ENCODE assay signal across 28 mouse cellular contexts in the genomic region with DNA sequence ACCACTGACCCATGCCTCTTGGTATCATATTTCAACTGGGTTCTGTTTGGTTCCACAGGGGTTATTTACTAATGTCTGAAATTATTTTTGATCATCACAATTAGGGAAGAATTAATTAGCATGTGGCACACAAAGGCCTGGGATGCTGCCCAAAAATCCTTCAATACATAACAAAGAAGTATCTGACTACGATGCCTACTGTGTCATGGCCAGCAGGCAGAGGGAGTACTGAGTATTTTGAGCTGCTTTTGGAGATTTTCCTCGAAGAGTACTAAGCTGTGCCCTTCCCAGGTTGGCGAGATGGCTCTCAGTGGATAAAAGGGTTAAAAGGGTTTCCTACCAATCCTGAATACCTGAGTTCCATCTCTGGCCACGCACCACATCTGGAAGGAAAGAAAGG.
DNase-seq lines count a peak whose midpoint lies in the region; ATAC-seq and TF ChIP-seq lines count a peak whose summit lies in the region.
"Had no signal": no experiment of that assay in that cellular context is flagged by ENCODE, and none has a peak within 500 bp of the region (broad histone marks: within the 10 kb centered on the region; RNA-seq: fewer than 3 reads in every experiment).

No protein-coding gene starts in this region.

- H3K4me3 ChIP-seq in layer of hippocampus, adult 2 months, result no peak overlapping the region; the same call in 1 of the 2 replicates
- H3K4me3 ChIP-seq in cortical plate, adult 2 months (ENCODE audit: insufficient read depth, low read length), result no peak overlapping the region
- no peak overlapping the region for H3K4me3 ChIP-seq in forebrain, embryonic 16.5 days (replicated peaks; ENCODE audit: low read length)
- no peak overlapping the region for H3K4me3 ChIP-seq in hindbrain, postnatal 0 days (ENCODE audit: low read length)
- H3K4me3 ChIP-seq: embryonic facial prominence, embryonic 12.5 days; heart, embryonic 10.5 days; heart, embryonic 15.5 days; hindbrain, embryonic 12.5 days; limb, embryonic 12.5 days; liver, embryonic 15.5 days; lung, embryonic 15.5 days; stomach, embryonic 15.5 days had no signal

- H3K27ac ChIP-seq in layer of hippocampus, adult 2 months, result no peak overlapping the region
- no peak overlapping the region for H3K27ac ChIP-seq in cortical plate, adult 2 months (ENCODE audit: insufficient read depth, low read length)
- H3K27ac ChIP-seq in forebrain, embryonic 16.5 days (ENCODE audit: low read length), result no peak overlapping the region
- H3K27ac ChIP-seq in hindbrain, postnatal 0 days, result no peak overlapping the region
- H3K27ac ChIP-seq: embryonic facial prominence, embryonic 12.5 days; heart, embryonic 10.5 days; heart, embryonic 15.5 days; hindbrain, embryonic 12.5 days; kidney, postnatal 0 days; limb, embryonic 12.5 days; liver, embryonic 15.5 days; lung, embryonic 15.5 days; stomach, embryonic 15.5 days had no signal

- no peak for DNase-seq in layer of hippocampus, adult 2 months (ENCODE audit: low spot score in 2 of 2)
- no peak for DNase-seq in layer of hippocampus, postnatal 25 days (ENCODE audit: extremely low spot score in 1 of 2, low spot score in 1 of 2)
- DNase-seq in Muller cell, postnatal 12 days (ENCODE audit: inconsistent ontology term), result peak; percentile 86
- no peak for DNase-seq in lung, adult 18-20 months
- DNase-seq in layer of hippocampus, adult 11-12 months (ENCODE audit: low spot score), result no peak
- no peak for DNase-seq in hindbrain, postnatal 0 days (ENCODE audit: low spot score)
- DNase-seq: adrenal gland, postnatal 14 days; cerebellum, adult 2 months; cerebellum, postnatal 36 days; embryo, embryonic 11 days; gastrocnemius, postnatal 25 days; heart, adult 11 months; kidney, adult 8-10 months; kidney, postnatal 4 days; layer of hippocampus, adult 9-11 months had no signal

- no peaks in the 10 kb centered on the region for H3K4me1 ChIP-seq in cortical plate, adult 2 months (ENCODE audit: control insufficient read depth, insufficient read depth, low read length)
- peaks cover 12% of the 10 kb centered on the region for H3K4me1 ChIP-seq in forebrain, embryonic 16.5 days (replicated peaks; ENCODE audit: control insufficient read depth, insufficient read depth, low read length)
- H3K4me1 ChIP-seq in hindbrain, postnatal 0 days (ENCODE audit: insufficient read depth, low read length), result no peaks in the 10 kb centered on the region
- H3K4me1 ChIP-seq: embryonic facial prominence, embryonic 12.5 days; heart, embryonic 10.5 days; heart, embryonic 15.5 days; hindbrain, embryonic 12.5 days; limb, embryonic 12.5 days; liver, embryonic 15.5 days; lung, embryonic 15.5 days; stomach, embryonic 15.5 days had no signal

- ATAC-seq in forebrain, embryonic 16.5 days, result peak; percentile 87
- ATAC-seq in hindbrain, postnatal 0 days, result no peak
- ATAC-seq: intestine, embryonic 16.5 days had no signal

- H3K9me3 ChIP-seq in forebrain, embryonic 16.5 days (ENCODE audit: control insufficient read depth, low read length), result no peaks in the 10 kb centered on the region
- H3K9me3 ChIP-seq in hindbrain, postnatal 0 days (ENCODE audit: low read length), result no peaks in the 10 kb centered on the region
- H3K9me3 ChIP-seq: embryonic facial prominence, embryonic 12.5 days; heart, embryonic 10.5 days; heart, embryonic 15.5 days; hindbrain, embryonic 12.5 days; limb, embryonic 12.5 days; liver, embryonic 15.5 days; lung, embryonic 15.5 days; stomach, embryonic 15.5 days had no signal

- no peak overlapping the region for H3K9ac ChIP-seq in forebrain, embryonic 16.5 days (replicated peaks; ENCODE audit: low read depth, low read length)
- no peak overlapping the region for H3K9ac ChIP-seq in hindbrain, postnatal 0 days (replicated peaks; ENCODE audit: low read length)
- H3K9ac ChIP-seq: embryonic facial prominence, embryonic 12.5 days; heart, embryonic 15.5 days; hindbrain, embryonic 12.5 days; limb, embryonic 12.5 days; liver, embryonic 15.5 days; lung, embryonic 15.5 days; stomach, embryonic 15.5 days had no signal

- 16% methylated on average over 4 of the region's 4 CpGs for WGBS in forebrain, embryonic 16.5 days
- WGBS in hindbrain, postnatal 0 days, result 59% methylated on average over 4 of the region's 4 CpGs

- H3K4me2 ChIP-seq in forebrain, embryonic 16.5 days (ENCODE audit: low read length), result peak overlapping the region; percentile 45; the same call in 1 of the 2 replicates
- no peak overlapping the region for H3K4me2 ChIP-seq in hindbrain, postnatal 0 days (ENCODE audit: low read depth, low read length)
- H3K4me2 ChIP-seq: embryonic facial prominence, embryonic 12.5 days; heart, embryonic 15.5 days; hindbrain, embryonic 12.5 days; limb, embryonic 12.5 days; liver, embryonic 15.5 days; lung, embryonic 15.5 days; midbrain, embryonic 11.5 days; stomach, embryonic 15.5 days had no signal

- H3K27me3 ChIP-seq in forebrain, embryonic 16.5 days (replicated peaks; ENCODE audit: control insufficient read depth, insufficient read depth, low read length), result no peaks in the 10 kb centered on the region
- H3K27me3 ChIP-seq in hindbrain, postnatal 0 days (ENCODE audit: insufficient read depth, low read length), result no peaks in the 10 kb centered on the region
- H3K27me3 ChIP-seq: embryonic facial prominence, embryonic 12.5 days; heart, embryonic 15.5 days; hindbrain, embryonic 12.5 days; limb, embryonic 12.5 days; liver, embryonic 15.5 days; lung, embryonic 15.5 days; stomach, embryonic 15.5 days had no signal

- peak; percentile 47 for TF ChIP-seq CTCF in layer of hippocampus, adult 2 months (conservative IDR thresholded peaks at IDR 0.05)
- 0 out of 2 replicates have a peak, but pooled peaks have one; percentile 1 for TF ChIP-seq CTCF in cortical plate, adult 2 months (IDR thresholded peaks at IDR 0.05; ENCODE audit: extremely low read depth, insufficient read depth, low read length)
- TF ChIP-seq CTCF in hindbrain, postnatal 0 days (IDR thresholded peaks at IDR 0.05; ENCODE audit: low read depth), result no peak

- no peak for TF ChIP-seq POLR2A in cortical plate, adult 2 months (IDR thresholded peaks at IDR 0.05; ENCODE audit: extremely low read depth, insufficient read depth, low read length)

- no peaks in the 10 kb centered on the region for H3K36me3 ChIP-seq in forebrain, embryonic 16.5 days (ENCODE audit: control insufficient read depth, insufficient read depth)
- H3K36me3 ChIP-seq in hindbrain, postnatal 0 days (ENCODE audit: insufficient read depth, low read length), result no peaks in the 10 kb centered on the region
- H3K36me3 ChIP-seq: embryonic facial prominence, embryonic 12.5 days; heart, embryonic 10.5 days; heart, embryonic 15.5 days; hindbrain, embryonic 12.5 days; limb, embryonic 12.5 days; liver, embryonic 15.5 days; lung, embryonic 15.5 days; stomach, embryonic 15.5 days had no signal
